Mouse (Mus musculus) olfactory bulb, adult 2 months (tissue): ENCODE results near the gene Foxk2. TPM values are rescaled to one million over a fixed set of nuclear protein-coding genes. Genes with fewer than 3 reads are reported as not detected.
"Not testable (repeated sequence)": the region's sequence is repeated elsewhere in the genome, so short reads cannot be mapped to it uniquely, and the experiment has no call there.

Source experiments
- H3K27ac ChIP-seq: fragments of 200-500 bp; 2 replicates; pipeline ENCODE4 v1.5.1; 2012; ENCODE audit warnings: low read depth, low read length; ENCODE audit not compliant: insufficient read depth
- H3K4me1 ChIP-seq: fragments of 200-500 bp; 2 replicates; pipeline ENCODE4 v1.6.1; 2012; ENCODE audit warnings: low read length; ENCODE audit not compliant: control insufficient read depth, insufficient read depth
- H3K4me3 ChIP-seq: fragments of 200-500 bp; 2 replicates; pipeline ENCODE4 v1.5.1; 2012; ENCODE audit warnings: mild to moderate bottlenecking, low read depth, low read length, moderate library complexity; ENCODE audit not compliant: insufficient read depth
- CTCF ChIP-seq: fragments of 200-500 bp; IDR thresholded peaks from 2 replicates; pipeline ENCODE4 v1.5.1; 2012; ENCODE audit warnings: low read depth, mild to moderate bottlenecking, low read length, moderate library complexity; ENCODE audit not compliant: insufficient read depth
- POLR2A ChIP-seq: fragments of 200-500 bp; IDR thresholded peaks from 2 replicates; pipeline ENCODE4 v1.6.1; 2012; ENCODE audit warnings: mild to moderate bottlenecking, low read depth, low read length, moderate library complexity; ENCODE audit not compliant: insufficient read depth
- WGBS: fragments of 180-500 bp; shearing (Covaris S2); methylation state at CpG from one replicate; pipeline ENCODE4 v1.1.7; 2018; 5-methylcytosine and 5-hydroxymethylcytosine counted together
- polyA plus RNA-seq: library from polyadenylated mRNA; stranded (reverse); fragments of >200 nt; gene quantifications from 2 replicates; pipeline ENCODE4 v1.2.4, GENCODE M21; 2012; ENCODE audit warnings: low replicate concordance; ENCODE audit not compliant: missing spikeins, insufficient read depth, insufficient read length

Gene Foxk2
- polyA plus RNA-seq, 1 experiment: not detected

- TF ChIP-seq POLR2A (no peak), CTCF (no peak)
- WGBS: 22% methylated on average over 2 of the region's 2 CpGs
- Histone ChIP-seq H3K4me1 (peaks cover 9% of the 10 kb centered on the region), H3K4me3 (peak overlapping the region; percentile 87), H3K27ac (no peak overlapping the region)
Observed at GRCm38 (mm10) chr11:121261074-121261473, 1.3 kb downstream of the Foxk2 start.

GRCm38 (mm10) chr11:121277516-121277915 is 17.7 kb downstream of the Foxk2 start:
- WGBS: 91% methylated on average over 8 of the region's 8 CpGs

DNA sequence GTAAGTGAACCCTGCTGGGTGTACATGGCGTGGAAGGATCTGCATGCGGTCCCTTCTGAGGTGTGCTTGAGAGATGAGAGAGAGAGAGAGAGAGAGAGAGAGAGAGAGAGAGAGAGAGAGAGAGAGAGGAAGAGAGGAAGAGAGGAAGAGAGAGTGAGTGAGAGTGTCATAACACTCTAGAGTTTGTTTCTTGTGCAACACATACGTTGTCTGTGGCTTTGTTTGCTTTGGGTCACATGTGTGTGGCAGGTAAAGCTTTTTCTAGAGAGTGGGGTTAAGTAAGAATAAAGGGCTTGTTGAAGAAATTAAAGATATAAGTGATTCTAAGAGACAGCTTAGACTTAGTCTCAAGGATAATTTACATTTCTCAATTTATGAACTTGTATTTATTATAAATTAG is 18.2 kb downstream of the Foxk2 start:
- Histone ChIP-seq H3K4me1 (peaks cover 8% of the 10 kb centered on the region), H3K4me3 (no peak overlapping the region), H3K27ac (no peak overlapping the region)
- 81% methylated on average over 3 of the region's 3 CpGs for WGBS
- TF ChIP-seq CTCF: no peak
- no peak for TF ChIP-seq POLR2A

More at GRCm38 (mm10) chr11:121277516-121277915, 17.7 kb downstream of the Foxk2 start:
- H3K27ac ChIP-seq: no peak overlapping the region
- peaks cover 8% of the 10 kb centered on the region for H3K4me1 ChIP-seq
- no peak for TF ChIP-seq POLR2A
- no peak for TF ChIP-seq CTCF
- H3K4me3 ChIP-seq: no peak overlapping the region

GRCm38 (mm10) chr11:121282911-121283310 is 23.1 kb downstream of the Foxk2 start:
- H3K4me1 ChIP-seq: peaks cover 8% of the 10 kb centered on the region
- TF ChIP-seq CTCF (no peak), POLR2A (no peak)
- WGBS: 54% methylated on average over 6 of the region's 6 CpGs
- H3K4me3 ChIP-seq: no peak overlapping the region
- no peak overlapping the region for H3K27ac ChIP-seq

DNA sequence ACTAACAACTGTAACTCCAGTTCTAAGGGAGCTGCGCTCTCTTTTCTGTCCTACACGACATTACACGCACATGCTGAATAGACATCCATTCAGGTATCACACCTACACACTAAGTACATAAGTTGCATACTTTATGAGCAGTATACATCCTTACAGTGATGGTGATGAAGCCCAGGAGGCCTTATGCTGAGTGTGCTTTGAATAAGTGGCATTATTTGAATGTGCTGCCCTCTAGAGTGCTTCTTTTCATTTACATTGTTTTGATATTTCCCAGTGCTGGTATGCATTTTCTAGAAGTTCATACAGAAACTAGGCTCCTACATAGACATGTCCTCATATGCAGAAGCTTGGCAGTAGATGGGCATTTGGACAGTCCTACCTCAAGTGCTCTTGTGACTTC is 30.1 kb downstream of the Foxk2 start:
- 87% methylated on average over 3 of the region's 3 CpGs for WGBS
- no peak for TF ChIP-seq CTCF
- TF ChIP-seq POLR2A: no peak
- Histone ChIP-seq H3K27ac (no peak overlapping the region), H3K4me3 (no peak overlapping the region), H3K4me1 (0 out of 2 replicates have a peak, but pooled peaks cover 2% of the 10 kb centered on the region)

DNA sequence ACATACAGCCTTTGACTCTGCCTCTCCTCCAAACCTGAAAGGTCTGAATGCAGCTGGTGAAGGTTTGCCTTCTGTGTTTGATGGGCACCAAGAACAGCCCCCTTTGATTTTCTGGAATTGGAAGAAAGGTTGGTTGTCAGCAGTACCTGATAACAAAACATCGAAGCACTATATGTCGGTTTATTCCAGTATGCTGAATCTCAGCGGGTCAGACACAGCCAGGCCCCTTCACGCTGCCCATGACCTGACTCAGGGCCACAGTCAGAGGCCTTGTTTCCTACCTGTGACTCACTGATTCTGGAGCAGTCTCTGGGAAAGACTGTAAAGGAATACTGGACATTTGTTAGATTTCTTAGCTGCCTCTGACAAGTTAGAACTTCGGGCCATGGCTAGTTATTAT is 35.0 kb downstream of the Foxk2 start:
- Histone ChIP-seq H3K4me3 (no peak overlapping the region), H3K4me1 (0 out of 2 replicates have a peak, but pooled peaks cover 2% of the 10 kb centered on the region), H3K27ac (no peak overlapping the region)
- TF ChIP-seq POLR2A: no peak
- TF ChIP-seq CTCF: no peak
- WGBS: 97% methylated on average over 5 of the region's 5 CpGs

DNA sequence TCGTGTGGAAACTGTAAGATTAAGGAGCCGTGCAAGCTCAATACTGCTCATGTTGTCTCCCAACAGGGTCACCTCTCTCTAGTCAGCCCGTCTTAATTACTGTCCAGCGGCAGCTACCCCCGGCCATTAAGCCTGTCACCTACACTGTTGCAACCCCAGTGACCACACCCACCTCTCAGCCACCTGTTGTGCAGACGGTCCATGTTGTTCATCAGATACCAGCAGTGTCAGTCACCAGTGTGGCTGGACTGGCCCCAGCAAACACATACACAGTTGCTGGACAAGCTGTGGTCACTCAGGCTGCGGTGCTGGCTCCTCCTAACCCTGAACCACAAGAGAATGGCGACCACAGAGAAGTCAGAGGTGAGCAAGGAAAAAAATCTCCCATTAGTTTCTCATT is 38.7 kb downstream of the Foxk2 start:
- H3K27ac ChIP-seq: no peak overlapping the region
- no peaks in the 10 kb centered on the region for H3K4me1 ChIP-seq
- 94% methylated on average over 8 of the region's 8 CpGs for WGBS
- no peak overlapping the region for H3K4me3 ChIP-seq
- TF ChIP-seq POLR2A (no peak), CTCF (no peak)

DNA sequence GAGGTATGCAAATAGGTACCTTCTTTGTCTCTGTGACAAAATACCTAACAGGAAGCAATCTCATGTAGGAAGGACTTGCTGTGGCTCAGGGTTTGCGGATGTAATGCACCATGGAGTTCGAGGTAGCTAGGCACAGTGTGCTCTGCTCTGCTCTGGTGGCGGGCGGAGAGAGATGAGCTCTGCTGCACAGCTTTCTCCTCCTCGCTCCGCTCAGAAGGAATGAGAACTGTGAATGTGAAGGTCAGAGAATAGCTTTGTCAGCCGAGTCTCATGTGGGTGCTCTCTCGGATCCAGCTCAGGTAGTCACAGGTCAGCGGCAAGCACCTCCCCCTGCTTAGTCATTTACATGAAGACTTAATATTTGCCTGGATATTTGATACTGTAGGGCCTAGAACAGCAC is 40.5 kb downstream of the Foxk2 start:
- 87% methylated on average over 9 of the region's 9 CpGs for WGBS
- 0 out of 2 replicates have a peak, but pooled peaks cover 2% of the 10 kb centered on the region for H3K4me1 ChIP-seq
- TF ChIP-seq CTCF (no peak), POLR2A (no peak)
- H3K4me3 ChIP-seq: no peak overlapping the region
- H3K27ac ChIP-seq: no peak overlapping the region

DNA sequence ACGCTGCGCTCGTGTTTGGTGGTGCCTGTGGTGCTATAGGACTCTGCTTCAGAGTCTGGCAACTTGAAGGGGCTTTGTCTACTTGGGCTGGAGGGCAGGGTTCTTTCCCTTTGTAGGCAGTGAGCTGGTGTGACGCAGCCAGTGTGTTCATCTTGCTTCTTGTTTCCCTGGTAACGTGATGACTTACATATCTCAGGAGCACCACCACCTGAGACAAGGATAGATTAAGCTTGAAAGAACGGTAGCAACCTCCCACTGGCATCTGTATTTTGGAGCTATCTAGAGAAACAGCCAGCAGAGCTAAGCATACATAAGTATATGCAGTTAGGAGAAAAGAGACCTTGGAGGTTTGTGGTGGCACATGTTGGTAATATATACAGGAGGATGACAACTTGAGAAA is 45.6 kb downstream of the Foxk2 start:
- H3K27ac ChIP-seq: no peak overlapping the region
- 0 out of 2 replicates have a peak, but pooled peaks cover 2% of the 10 kb centered on the region for H3K4me1 ChIP-seq
- WGBS: 83% methylated on average over 6 of the region's 6 CpGs
- no peak overlapping the region for H3K4me3 ChIP-seq
- TF ChIP-seq CTCF (no peak), POLR2A (no peak)

GRCm38 (mm10) chr11:121306608-121307007 is 46.8 kb downstream of the Foxk2 start:
- TF ChIP-seq POLR2A: no peak
- TF ChIP-seq CTCF: no peak
- H3K4me3 ChIP-seq: no peak overlapping the region
- 0 out of 2 replicates have a peak, but pooled peaks cover 2% of the 10 kb centered on the region for H3K4me1 ChIP-seq
- no peak overlapping the region for H3K27ac ChIP-seq
- 96% methylated on average over 8 of the region's 8 CpGs for WGBS

DNA sequence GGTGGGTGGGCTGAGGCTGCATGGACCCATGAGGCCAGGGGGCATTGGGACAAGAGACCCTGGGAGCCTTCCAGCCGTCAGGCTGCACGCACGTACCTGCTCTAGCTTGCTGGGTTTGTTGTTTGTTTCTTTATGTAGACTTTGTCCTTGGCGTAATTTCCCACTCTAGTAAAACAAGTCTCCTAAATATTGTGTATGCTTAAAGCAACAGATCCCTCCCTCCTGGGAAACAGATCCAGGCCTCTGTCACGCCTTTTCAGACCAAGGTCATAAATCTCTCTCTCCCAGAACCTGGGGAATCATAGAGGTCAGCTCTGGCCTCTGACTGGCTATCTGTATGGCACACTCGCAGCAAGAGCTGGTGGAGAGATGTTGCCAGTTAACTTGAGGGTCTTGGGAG is 47.9 kb downstream of the Foxk2 start:
- not testable (repeated sequence) for H3K4me3 ChIP-seq, H3K27ac ChIP-seq, H3K4me1 ChIP-seq
- WGBS: 92% methylated on average over 6 of the region's 6 CpGs
